Mouse (Mus musculus) heart, embryonic 15.5 days (tissue): Measurements from ENCODE around the gene Ing5. TPM values are rescaled to one million over a fixed set of nuclear protein-coding genes. Genes with fewer than 3 reads are reported as not detected.
"Not testable (repeated sequence)": the region's sequence is repeated elsewhere in the genome, so short reads cannot be mapped to it uniquely, and the experiment has no call there.

ENCODE experiments used
- ATAC-seq: fragments of 200-750 bp; cut with Nextera tagmentation; replicated peaks from 2 replicates; pipeline ENCODE4 v1.8.0; 2017; ENCODE audit warnings: low read depth, moderate TSS enrichment; ENCODE audit not compliant: insufficient number of reproducible peaks, insufficient read depth, low FRiP score
- H3K27ac ChIP-seq: fragments of 300-500 bp; sonication (generic); 2 replicates; pipeline ENCODE4 v1.5.1; 2015; ENCODE audit warnings: mild to moderate bottlenecking, inconsistent platforms
- H3K27me3 ChIP-seq: fragments of 300-500 bp; sonication (generic); 2 replicates; pipeline ENCODE4 v1.6.1; 2015; ENCODE audit warnings: inconsistent platforms
- H3K36me3 ChIP-seq: fragments of 300-500 bp; sonication (generic); 2 replicates; pipeline ENCODE4 v1.6.1; 2015; ENCODE audit warnings: mild to moderate bottlenecking, inconsistent platforms
- H3K4me1 ChIP-seq: fragments of 300-500 bp; sonication (generic); replicated peaks from 2 replicates; pipeline ENCODE4 v1.6.1; 2015; ENCODE audit warnings: inconsistent platforms
- H3K4me2 ChIP-seq: fragments of 300-500 bp; sonication (generic); 2 replicates; pipeline ENCODE4 v1.6.1; 2015; ENCODE audit warnings: inconsistent platforms, mild to moderate bottlenecking, moderate library complexity
- H3K4me3 ChIP-seq: fragments of 300-500 bp; sonication (generic); 2 replicates; pipeline ENCODE4 v1.5.1; 2015; ENCODE audit warnings: mild to moderate bottlenecking, inconsistent platforms
- H3K9ac ChIP-seq: fragments of 300-500 bp; sonication (generic); 2 replicates; pipeline ENCODE4 v1.6.1; 2015; ENCODE audit warnings: mild to moderate bottlenecking, inconsistent platforms
- H3K9me3 ChIP-seq: fragments of 300-500 bp; sonication (generic); replicated peaks from 2 replicates; pipeline ENCODE4 v1.6.1; 2016; ENCODE audit warnings: inconsistent platforms
- WGBS: fragments of 180-500 bp; shearing (Covaris S2); methylation state at CpG from one replicate; pipeline ENCODE4 v1.1.7; 2015; ENCODE audit warnings: mixed read lengths; 5-methylcytosine and 5-hydroxymethylcytosine counted together
- polyA plus RNA-seq: library from polyadenylated mRNA; unstranded; fragments of >200 nt; fragmentation: Nextera tagmentation; extraction: Ambion mirVana; gene quantifications from 2 replicates; pipeline ENCODE4 v1.2.1, GENCODE M21; 2015

The Ing5 gene
- polyA plus RNA-seq, 1 experiment from 2014 or later: 10.3 TPM

- H3K9me3 ChIP-seq: no peaks in the 10 kb centered on the region
- no peak overlapping the region for H3K9ac ChIP-seq
- no peak overlapping the region for H3K4me3 ChIP-seq
- 79% methylated on average over 6 of the region's 6 CpGs for WGBS
- no peak for ATAC-seq
- no peaks in the 10 kb centered on the region for H3K27me3 ChIP-seq
- H3K36me3 ChIP-seq: no peaks in the 10 kb centered on the region
- no peak overlapping the region for H3K4me2 ChIP-seq
- no peaks in the 10 kb centered on the region for H3K4me1 ChIP-seq
- H3K27ac ChIP-seq: no peak overlapping the region
Observed at GRCm38 (mm10) chr1:93835876-93836531, 32.2 kb downstream of the Ing5 start.

- Histone ChIP-seq H3K9me3 (no peaks in the 10 kb centered on the region), H3K27me3 (no peaks in the 10 kb centered on the region), H3K4me2 (no peak overlapping the region), H3K4me1 (no peaks in the 10 kb centered on the region), H3K9ac (no peak overlapping the region), H3K36me3 (no peaks in the 10 kb centered on the region), H3K4me3 (no peak overlapping the region), H3K27ac (no peak overlapping the region)
- no peak for ATAC-seq
- WGBS: 86% methylated on average over 2 of the region's 2 CpGs
Observed at GRCm38 (mm10) chr1:93836532-93836913, 32.8 kb downstream of the Ing5 start.

- Histone ChIP-seq H3K36me3 (no peaks in the 10 kb centered on the region), H3K4me2 (no peak overlapping the region), H3K4me1 (no peaks in the 10 kb centered on the region), H3K9me3 (no peaks in the 10 kb centered on the region), H3K27me3 (no peaks in the 10 kb centered on the region), H3K4me3 (no peak overlapping the region), H3K27ac (no peak overlapping the region), H3K9ac (no peak overlapping the region)
- WGBS: 89% methylated on average over 8 of the region's 8 CpGs
- ATAC-seq: no peak
Observed at GRCm38 (mm10) chr1:93837335-93837734, 33.6 kb downstream of the Ing5 start.

DNA sequence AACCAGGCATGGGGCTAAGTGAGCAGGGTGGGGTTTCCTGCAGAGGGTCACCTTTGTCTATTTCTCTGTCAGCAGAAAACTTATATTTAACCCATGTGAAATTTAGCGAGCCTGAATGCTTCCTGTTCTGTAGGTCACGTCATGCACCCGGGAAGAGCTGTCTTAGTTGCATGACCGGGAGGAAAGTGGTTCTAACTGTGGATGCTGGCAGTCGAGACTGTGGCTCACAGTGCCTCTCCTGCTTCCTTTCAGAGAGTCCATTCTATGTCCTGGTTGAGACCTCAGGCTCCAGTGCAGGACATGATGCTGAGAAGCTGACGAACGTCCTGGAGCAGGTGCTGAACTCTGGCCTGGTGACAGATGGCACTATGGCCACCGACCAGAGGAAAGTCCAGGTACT lies 34.8 kb downstream of the Ing5 start:
- not testable (repeated sequence) for H3K9ac ChIP-seq, ATAC-seq, H3K4me1 ChIP-seq, H3K27me3 ChIP-seq, H3K27ac ChIP-seq, H3K9me3 ChIP-seq, H3K4me3 ChIP-seq, H3K36me3 ChIP-seq, H3K4me2 ChIP-seq
- 81% methylated on average over 8 of the region's 8 CpGs for WGBS

GRCm38 (mm10) chr1:93845766-93846366 lies 42.1 kb downstream of the Ing5 start:
- H3K9ac ChIP-seq, ATAC-seq, H3K4me2 ChIP-seq, H3K36me3 ChIP-seq, H3K27ac ChIP-seq, H3K4me3 ChIP-seq, H3K9me3 ChIP-seq, H3K4me1 ChIP-seq, H3K27me3 ChIP-seq: not testable (repeated sequence)
- WGBS: 59% methylated on average over 1 of the region's 3 CpGs

- 88% methylated on average over 4 of the region's 4 CpGs for WGBS
- H3K4me1 ChIP-seq, H3K4me2 ChIP-seq, H3K9ac ChIP-seq, H3K36me3 ChIP-seq, H3K27me3 ChIP-seq, ATAC-seq, H3K9me3 ChIP-seq, H3K4me3 ChIP-seq, H3K27ac ChIP-seq: not testable (repeated sequence)
Observed at GRCm38 (mm10) chr1:93855790-93856189, 52.0 kb downstream of the Ing5 start.

- ATAC-seq: no peak
Observed at GRCm38 (mm10) chr1:93857370-93857769, 53.6 kb downstream of the Ing5 start.

GRCm38 (mm10) chr1:93857991-93858390 lies 54.2 kb downstream of the Ing5 start:
- ATAC-seq: no peak
- H3K9me3 ChIP-seq: no peaks in the 10 kb centered on the region
- no peak overlapping the region for H3K4me3 ChIP-seq
- H3K9ac ChIP-seq: no peak overlapping the region
- no peaks in the 10 kb centered on the region for H3K4me1 ChIP-seq
- no peaks in the 10 kb centered on the region for H3K27me3 ChIP-seq
- no peak overlapping the region for H3K4me2 ChIP-seq
- no peak overlapping the region for H3K27ac ChIP-seq
- H3K36me3 ChIP-seq: no peaks in the 10 kb centered on the region
- WGBS: 80% methylated on average over 3 of the region's 3 CpGs

More at GRCm38 (mm10) chr1:93857370-93857769, 53.6 kb downstream of the Ing5 start:
- Histone ChIP-seq H3K27me3 (no peaks in the 10 kb centered on the region), H3K4me2 (no peak overlapping the region), H3K27ac (no peak overlapping the region), H3K9me3 (no peaks in the 10 kb centered on the region), H3K4me1 (no peaks in the 10 kb centered on the region), H3K4me3 (no peak overlapping the region), H3K9ac (no peak overlapping the region), H3K36me3 (no peaks in the 10 kb centered on the region)
- WGBS: 82% methylated on average over 6 of the region's 6 CpGs

DNA sequence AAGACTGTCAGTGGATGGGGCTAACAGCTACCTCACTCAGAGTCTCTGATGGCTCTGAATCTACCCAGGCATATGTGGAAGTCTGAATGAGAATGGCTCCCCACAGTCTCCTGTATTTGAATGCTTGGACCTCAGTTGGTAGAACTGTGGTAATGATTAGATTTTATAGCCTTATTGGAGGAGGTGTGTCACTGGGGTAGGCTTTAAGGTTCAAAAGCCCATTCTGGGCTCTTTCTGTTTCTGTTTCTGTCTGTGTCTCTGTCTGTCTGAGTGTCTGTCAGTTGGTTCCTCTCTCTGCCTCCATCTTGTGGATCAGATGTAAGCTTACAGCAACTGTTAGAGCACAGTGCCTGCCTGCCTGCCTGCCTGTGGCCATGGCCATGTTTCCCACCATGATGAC lies 55.9 kb downstream of the Ing5 start:
- H3K9ac ChIP-seq: no peak overlapping the region
- no peak overlapping the region for H3K4me3 ChIP-seq
- H3K36me3 ChIP-seq: no peaks in the 10 kb centered on the region
- H3K9me3 ChIP-seq: no peaks in the 10 kb centered on the region
- no peaks in the 10 kb centered on the region for H3K4me1 ChIP-seq
- H3K27me3 ChIP-seq: no peaks in the 10 kb centered on the region
- H3K4me2 ChIP-seq: no peak overlapping the region
- no peak for ATAC-seq
- no peak overlapping the region for H3K27ac ChIP-seq

DNA sequence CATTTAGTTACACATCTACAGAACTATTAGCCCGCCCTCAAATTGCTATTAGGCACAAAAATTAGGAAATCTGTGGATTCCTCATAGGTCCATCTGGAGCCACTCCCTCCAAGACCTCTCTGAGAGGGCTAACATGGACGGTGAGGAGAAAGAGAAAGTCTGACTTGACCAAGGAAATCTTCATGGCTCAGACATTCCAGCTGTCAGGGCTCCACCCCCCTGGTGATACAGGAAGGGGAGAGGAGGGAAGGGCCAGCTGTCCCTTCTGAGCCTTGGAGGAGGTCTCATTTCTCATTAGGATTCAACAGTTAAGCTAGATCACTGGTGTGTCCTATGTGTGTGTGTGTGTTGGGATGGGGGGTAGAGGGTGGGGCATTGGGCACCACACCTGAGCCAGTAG lies 57.3 kb downstream of the Ing5 start, which contains the start of gene Gal3st2:
Gene Gal3st2 (plus strand): TSS at position 259 of the 400 bp plus-strand sequence.
- not testable (repeated sequence) for ATAC-seq, H3K27ac ChIP-seq, H3K4me2 ChIP-seq, H3K9ac ChIP-seq, H3K36me3 ChIP-seq, H3K4me1 ChIP-seq, H3K27me3 ChIP-seq, H3K9me3 ChIP-seq, H3K4me3 ChIP-seq
- WGBS: 40% methylated on average over 2 of the region's 2 CpGs
